Mouse (Mus musculus): ENCODE data around the gene Abhd16a.

Gene Abhd16a

DNA sequence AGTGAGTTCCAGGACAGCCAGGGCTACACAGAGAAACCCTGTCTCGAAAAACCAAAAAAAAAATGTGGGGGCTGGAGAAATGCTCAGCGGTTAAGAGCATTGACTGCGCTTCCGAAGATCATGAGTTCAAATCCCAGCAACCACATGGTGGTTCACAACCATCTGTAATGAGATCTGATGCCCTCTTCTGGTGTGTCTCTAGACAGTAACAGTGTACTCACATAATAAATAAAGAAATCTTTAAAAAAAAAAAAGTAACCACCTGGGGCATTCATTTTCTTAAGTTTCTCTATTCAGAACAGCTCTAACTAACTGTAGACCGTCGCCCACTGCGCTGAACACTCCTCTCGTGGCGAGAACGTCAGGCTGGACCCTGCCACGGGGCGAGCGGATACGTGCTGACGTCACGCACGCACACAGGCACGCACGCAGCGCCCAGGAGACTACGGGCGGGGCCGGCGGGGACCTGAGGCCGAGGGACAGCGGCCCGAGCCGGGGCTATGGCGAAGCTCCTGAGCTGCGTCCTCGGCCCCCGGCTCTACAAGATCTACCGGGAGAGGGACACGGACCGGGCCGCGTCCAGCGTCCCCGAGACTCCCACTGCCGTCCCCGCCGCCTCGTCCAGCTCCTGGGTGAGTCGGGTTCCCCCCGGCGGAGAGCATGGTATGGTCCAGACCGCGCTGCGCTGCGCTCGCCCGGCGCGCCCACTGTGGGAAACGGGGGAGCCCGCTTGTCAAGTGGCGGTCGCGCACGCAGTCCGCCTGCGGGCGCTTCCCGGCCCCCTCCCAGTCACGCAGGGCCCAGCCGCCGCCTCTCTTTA lies at the start of gene Abhd16a:
TSS of gene Abhd16a (plus strand) at position 439 of the 820 bp plus-strand sequence.
- DNase-seq (ENCODE audit: low spot score), result peak; percentile 97

DNA sequence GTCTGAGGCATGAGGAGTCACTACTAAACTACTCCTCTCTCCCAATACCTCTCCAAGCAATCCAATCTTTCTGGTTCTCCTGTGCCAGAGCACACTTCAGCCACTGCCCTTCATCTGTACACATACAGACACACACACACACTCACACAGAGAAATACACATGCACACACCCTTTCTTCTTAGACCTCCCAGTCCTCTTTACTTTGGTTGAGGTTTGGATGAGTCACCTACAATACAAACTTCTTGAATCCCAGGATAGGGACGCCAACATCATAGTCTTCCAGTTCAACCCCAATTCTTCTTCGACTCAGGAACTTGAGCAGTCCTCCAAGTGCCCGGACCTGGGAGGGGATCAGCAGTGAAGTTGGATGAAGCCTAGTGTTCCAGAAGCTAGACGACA lies 45.3 kb upstream of the Abhd16a start:
- DNase-seq (ENCODE audit: low spot score), result no peak

DNA sequence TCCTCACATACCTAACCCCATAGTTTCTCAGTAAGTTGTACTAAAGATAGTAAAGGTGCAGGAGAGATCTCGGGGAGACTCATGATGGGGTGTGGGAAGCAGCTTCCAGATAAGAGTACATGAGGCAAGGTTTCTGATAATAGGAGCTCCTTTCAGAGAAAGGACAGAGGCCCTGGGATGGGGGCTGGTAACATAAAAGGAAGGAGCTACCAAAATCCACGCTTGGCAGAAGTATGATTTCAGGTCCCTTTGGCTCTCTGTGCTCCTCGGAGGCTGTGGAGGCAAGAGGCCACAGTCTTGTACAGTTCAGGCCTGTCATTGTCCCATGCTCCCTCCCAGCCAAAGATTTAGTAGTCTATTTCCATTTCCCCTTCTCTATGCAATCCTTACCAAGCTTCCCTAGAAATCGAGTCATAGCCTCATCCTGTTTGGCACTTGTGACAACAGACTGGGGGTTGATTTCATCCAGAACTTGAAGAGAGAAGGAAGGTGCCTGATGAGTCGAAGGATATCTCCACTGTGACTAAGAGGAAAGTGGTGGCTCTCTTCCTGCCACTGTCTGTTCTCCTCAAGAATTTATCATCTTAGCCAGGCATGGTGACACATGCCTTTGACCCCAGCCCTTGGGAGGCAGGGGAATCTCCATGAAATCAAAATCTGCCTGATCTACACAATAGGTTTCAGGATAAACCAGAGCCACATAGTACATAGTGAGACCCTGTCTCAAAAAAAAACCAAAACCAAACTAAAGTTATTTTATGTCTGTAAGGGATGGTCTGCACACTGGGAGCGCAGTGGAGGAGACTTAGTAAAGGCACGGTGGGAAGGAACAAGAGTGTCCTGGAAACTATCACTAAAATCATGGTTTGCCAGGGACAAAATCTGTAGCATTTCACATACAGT lies 43.9 kb upstream of the Abhd16a start:
- DNase-seq (ENCODE audit: low spot score), result no peak

DNA sequence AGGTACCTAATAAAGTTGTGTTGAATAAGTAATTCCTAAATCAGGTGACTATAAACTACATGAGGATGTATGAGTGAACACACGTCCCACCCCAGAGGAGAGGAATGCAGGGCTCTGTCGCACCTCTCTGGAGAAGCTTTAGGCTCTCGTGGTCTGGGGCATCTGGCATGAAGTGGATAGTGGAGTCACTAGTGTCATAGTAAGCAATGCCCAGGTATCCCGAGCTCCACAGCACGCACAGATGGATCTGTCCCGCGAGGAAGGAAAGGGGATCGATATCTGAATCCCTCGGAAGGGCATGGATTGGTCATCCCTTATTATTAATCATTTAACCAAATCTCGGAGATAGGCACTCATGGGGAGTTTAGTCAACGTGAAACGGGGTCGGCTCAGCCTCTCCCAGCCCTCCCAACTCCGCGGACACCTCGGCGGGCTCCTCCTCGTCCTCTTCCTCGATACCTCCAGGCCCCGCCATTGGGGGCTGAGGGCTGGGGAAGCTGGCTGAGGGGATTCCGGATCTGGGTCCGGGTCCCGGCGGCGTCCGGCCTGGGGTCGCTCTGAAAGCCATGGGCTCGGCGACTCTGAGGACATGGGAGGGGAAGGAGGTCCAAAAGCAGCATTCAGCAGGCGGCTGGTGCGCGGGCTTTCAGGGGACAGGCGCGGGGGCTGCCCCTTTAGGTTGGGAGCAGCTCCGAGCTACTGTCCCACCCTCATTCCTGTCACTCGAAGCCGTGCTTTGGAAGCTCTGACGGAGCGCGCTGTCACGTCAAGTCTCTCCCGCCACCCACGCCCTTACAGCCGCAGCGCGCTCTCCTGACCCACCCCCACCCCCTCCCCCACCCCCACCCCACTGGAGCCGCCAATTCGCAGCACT lies 43.0 kb upstream of the Abhd16a start:
- no peak for DNase-seq (ENCODE audit: low spot score)

DNA sequence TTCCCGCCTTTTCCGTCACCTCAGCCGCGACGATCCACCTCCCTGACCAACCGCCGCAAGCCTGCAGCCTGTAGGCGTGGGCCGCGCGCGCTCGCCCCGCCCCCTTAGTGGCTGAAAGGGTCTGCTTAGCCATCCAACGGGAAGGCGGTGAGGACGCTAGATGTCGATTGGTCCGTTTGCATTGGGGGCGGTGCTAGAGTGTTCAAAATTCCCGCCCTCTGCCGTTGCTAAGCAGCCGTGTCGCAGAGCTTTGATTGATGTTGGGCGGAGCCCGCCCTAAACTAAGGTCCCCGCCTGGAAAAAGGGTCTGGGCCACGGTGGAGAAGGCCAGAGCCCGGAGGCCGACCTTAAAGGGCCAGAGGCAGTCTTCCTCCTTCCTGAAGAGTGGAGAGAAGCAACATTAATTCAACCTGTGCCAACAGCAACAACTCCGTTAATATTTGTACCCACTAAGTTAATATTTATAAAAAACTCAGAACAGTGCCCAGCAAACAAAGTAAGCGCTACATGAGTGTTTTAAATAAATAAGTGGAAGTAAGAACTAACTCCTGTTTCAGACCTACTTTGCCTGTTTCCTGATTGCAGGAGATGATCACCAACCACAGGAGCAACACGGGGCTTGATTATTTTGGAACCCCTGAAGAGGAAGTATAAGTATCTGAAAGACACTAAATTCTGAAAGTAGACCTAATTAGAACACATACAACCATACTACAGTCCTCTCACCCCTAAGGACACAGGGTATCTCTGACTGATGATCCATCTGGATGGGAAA lies 42.2 kb upstream of the Abhd16a start, which contains the start of gene Msh5:
TSS of gene Msh5 (minus strand) at position 65 of the 775 bp plus-strand sequence.
- peak; percentile 95 for DNase-seq (ENCODE audit: low spot score)

DNA sequence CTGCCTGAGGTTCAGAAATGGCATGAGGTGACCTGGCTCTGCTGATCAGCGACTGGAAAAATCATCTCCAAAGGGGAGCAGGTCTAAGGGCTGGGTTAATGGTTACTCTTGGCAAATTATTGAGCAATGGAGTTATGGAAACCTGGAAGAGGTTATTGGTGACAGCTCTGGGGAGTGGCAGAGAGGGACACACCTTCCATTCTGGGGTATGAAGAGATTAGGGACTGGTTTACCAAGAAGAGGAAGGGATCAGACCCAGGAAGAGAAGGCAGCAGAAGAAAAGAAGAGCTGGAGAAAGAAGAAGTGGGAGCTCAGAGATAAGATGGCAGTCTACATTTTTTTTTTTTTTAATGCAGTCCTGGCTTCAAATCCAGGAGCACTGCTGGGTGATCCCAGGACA lies 41.4 kb upstream of the Abhd16a start:
- DNase-seq (ENCODE audit: low spot score), result no peak

DNA sequence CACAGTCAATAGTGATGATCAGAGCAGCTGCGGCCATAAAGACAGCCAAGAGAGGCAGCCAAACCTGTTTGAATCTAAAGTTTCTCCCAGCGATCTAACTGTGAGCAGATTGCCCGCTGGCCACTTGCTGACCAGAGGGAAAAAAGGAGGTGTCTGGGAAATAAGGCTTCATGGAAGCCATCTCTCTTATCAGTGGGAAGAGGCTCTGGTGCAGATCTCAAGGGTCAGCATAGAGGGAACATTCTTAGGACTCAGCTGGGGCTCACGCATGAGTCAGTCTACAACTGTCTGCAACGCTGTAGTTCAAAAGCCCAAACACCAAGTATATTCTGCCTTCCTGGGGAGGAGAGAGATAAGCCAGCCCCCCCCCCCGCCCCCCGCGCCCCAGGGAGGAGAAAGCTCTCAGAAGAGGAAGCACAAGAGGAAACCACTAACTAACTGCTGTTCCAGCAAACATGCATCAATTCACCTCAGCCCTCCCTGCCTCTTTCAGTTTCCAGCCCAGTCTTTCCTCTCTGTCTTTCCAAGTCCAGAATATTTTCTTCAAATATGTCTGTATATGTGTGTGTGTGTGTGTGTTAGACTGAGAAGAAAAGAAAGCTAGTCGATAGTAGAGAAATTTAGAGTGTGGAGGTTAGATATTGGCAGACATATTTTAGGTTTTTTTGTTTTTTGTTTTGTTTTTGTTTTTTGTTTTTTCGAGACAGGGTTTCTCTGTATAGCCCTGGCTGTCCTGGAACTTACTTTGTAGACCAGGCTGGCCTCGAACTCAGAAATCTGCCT lies 40.7 kb upstream of the Abhd16a start:
- no peak for DNase-seq (ENCODE audit: low spot score)

DNA sequence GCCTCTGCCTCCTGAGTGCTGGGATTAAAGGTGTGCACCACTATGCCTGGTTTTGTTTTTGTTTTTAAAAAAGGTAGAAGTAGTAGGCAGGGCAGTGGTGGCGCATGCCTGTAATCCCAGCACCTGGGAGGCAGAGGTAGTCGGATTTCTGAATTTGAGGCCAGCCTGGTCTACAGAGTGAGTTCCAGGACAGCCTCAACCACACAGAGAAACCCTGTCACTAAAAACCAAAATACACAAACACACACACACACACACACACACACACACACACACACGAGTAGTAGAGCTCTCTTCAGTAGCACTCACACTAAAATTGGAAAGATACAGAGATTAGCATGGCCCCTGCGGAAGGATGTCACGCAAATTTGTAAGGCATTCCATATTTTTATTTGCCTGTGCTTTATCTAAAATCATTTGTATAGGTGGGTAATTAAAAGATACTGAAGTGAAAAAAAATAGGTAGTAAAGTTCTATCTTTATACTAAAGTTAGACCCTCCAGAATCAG lies 40.1 kb upstream of the Abhd16a start:
- no peak for DNase-seq (ENCODE audit: low spot score)

DNA sequence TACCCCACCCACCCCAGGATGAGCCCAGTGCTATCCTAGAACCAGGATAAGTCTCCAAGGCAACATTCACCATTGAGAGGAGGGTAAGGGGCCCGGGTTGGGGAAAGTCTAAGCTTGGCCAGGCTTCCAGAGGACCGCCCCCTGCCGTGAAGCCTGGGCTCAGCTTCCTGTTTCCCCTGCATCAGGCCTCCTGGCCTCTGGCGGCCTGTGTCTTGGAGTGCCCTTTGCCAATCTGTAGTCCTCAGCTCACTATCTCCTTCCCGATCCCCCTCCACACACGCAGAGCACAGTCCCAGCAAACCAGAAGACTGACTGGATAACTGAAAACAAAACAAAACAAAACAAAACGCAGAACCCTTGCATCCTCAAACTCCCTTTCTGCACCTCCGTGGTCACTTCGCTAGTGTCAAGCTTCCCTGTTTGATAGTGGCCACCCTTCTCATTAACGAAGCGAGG lies 39.5 kb upstream of the Abhd16a start, which contains the start of gene Clic1:
TSS of gene Clic1 (plus strand) at position 406 of the 456 bp plus-strand sequence.
- DNase-seq (ENCODE audit: low spot score), result peak; percentile 88

DNA sequence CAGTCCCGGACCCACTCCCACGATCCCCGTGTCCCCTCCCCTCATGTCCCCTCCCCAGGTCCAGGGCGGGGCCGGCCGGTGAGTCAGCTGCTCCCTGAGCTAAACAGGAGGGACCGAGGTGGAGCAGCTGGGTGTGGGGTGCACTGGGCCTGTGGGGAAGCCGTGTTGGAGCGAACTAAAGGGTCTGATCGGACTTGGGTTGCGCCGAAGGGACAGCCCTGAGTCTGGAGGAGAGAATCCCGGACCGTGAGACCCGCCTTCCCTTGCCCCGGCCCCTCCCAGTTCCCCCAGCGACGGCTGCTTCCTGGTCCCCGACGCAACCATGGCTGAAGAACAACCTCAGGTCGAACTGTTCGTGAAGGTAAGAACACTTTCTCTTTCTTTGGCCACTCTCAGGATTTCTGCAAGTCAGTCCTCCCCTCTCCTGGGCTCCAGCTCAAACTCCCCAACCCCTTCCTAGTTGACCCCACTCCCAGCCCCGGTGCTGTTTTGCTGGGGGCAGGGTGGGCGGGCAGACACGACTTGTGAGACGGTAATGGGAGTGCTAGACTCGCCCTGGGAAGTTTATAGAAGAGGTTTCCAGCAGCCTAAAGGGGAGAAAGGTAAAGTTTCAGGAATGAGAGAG lies 38.8 kb upstream of the Abhd16a start:
- peak; percentile 72 for DNase-seq (ENCODE audit: low spot score)

DNA sequence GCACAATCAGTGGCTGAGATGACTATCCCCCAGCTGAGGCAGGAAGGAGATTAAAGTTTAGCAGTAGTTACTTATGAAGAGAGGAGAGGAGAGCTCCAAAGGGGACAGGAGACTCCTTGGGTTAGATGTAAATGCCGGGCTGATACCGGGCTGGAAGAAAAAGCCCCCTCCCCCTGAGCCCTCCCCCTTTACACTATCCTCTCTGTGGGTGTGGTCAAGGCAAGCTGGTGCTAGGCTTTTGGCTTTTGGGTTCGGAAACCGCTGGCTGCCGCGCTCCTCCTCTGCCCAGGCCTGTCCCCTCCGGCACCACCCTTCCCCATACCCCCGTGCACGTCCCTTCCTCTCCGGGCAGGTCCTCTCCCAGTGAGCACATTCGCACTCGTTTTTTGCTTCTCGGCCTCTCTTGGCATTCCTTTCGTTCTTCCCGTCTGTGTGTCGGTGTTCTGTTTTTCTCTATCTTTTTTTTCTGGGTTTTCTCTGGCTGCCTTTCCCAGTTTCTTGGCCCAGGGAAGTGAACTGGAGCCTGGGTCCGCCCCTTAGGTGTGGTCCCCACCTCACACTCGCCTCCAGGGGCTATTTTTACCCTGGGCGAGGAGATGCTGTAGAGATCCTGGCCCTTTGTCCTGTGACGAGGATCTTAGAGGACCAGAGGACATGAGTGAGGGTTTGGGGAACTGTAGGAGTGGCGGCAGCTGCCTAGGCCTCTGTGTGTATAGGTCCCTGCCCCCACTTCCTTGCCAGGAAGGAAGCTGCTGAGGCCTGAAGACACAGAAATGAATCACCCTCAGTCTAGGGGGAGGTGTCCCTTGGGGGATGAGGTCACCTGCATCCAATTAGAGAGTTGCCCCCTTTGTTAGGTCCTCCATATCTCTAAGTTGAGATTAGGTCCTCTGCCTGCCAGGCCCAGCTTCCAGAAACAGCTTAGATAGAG lies 37.6 kb upstream of the Abhd16a start:
- peak; percentile 90 for DNase-seq (ENCODE audit: low spot score)

DNA sequence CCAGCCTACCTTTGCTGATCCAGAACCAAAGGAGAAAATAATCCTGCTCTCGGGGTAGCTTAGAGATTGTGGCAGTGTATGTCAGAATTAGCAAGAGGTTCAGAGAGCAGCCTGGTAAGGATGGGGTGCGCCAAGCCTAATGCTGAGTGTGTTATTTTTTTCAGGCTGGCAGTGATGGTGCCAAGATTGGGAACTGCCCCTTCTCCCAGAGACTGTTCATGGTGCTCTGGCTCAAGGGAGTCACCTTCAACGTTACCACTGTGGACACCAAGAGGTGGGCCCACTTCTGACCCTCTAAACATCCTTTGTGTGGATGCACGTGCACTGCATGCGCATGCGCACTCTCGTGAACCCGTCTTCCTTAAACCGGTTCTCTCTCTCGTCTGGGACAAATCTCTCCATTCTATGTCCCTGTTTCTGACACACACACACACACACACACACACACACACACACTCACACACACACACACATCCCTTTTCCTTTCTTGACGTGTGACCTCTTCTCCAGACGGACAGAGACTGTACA lies 36.7 kb upstream of the Abhd16a start:
- DNase-seq (ENCODE audit: low spot score), result no peak

DNA sequence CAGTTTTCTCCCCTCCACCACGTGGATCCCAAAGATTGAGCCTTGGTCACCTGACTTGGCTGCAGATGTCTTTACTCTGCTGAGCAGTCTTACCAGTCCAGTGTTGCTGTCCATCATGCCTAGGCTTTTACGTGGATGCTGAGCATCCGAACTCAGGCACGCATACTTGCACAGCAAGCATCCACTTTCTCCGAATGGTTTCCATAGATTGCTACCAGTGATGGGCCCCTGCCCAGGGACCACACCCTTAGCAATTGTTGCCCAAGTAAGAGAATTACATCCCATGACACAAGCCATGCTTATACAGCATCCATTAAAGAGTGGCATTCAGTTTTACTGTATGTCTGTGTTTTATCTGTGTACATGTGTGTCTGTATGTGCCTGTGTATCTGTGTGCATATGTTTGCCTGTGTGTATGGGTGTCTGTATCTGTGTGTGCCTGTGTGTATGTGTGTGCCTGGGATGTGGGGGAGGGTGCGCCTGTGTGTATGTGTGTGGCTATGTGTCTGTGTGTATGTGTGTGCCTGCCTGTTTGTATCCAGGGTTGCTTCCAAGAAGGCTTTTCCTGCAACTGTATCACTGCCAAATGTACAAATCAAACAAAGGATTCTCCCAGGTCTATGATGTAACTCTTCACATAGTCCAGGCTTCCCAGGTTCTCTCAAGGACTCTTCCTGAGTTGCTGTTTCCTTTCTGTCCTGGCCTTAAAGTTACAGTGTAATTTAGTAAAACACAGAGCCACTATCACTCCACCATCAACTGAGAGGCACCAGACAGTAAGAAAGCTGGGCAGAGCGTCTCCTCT lies 33.2 kb upstream of the Abhd16a start:
- peak; percentile 43 for DNase-seq (ENCODE audit: low spot score)

DNA sequence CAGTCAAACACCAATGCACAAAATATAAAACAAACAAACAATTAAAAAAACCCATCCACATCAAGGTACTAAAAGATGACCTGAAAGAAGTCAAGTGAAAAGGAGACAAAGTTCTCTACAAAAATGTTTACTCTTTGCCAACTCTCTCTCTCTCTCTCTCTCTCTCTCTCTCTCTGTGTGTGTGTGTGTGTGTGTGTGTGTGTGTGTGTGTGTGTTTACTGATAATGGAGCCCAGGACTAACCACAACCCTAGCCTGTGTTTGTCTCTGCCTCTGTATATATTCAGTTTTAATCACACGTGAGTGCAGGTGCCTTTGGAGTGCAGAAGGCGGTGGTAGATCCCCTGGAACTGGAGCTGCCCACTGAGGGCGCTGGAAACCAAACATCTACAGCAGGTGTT lies 32.0 kb upstream of the Abhd16a start:
- no peak for DNase-seq (ENCODE audit: low spot score)

DNA sequence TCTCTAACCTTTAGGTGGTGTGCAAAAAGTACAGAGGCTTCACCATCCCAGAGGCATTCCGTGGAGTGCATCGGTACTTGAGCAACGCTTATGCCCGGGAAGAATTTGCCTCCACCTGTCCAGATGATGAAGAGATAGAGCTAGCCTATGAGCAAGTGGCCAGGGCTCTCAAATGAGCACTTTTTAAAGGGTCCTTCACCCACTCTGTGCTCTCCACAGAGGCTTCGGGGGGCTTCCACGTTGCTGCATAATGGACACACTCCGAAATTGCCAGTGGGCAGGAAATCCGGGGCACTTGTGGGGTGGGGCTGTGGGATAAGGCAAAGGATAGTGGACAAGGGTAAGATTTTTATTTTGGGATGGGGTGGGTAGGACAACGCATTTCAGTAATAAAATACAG lies 30.7 kb upstream of the Abhd16a start:
- DNase-seq (ENCODE audit: low spot score), result no peak

DNA sequence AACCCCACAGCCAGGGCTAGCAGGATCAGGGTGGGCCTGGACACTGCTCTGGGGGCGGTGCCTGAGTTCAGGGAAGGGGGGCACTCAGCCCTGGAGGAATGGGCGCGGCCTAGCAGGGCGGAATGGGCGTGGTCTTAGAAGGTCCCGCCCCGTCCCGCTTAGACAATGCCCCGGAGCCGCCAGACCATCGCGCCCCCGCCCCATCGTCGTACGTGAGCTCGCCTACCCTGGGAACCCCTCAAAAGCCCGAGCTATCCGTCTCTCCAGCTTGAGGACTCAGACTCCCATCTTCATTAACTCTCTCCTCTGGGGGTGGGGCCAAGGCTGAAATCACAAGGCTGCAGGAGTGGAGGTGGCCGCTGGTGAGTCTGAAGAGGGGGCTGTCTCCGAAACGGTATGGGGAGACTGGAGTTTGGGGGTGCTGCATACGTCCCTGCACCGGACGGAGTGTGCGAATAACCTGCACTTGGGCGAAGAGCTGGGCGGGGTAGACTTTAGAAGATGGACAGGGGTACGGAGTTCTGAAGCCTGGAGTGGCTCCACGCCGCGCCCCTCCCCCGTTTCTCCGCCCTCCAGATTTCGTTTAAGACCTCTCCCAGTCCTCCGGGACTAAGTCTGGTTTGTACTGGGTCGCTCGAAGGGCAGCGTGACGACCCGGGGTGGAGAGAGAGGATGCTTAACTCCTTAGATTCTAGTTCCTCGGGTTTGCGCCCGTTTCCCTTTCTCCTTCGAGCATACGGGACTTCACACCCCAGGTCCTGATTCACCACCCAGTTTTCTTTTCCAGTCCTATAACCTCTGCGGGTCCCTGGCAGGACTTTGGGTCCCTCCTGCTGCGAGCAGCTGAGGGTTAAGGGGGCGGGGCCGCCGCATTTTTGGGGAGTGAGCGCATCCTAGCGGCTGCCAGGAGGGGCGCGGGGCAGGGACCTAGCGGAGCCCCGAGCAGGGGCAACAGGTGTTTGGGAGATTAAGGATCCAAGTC lies 29.9 kb upstream of the Abhd16a start, which contains the start of gene Ddah2:
TSS of gene Ddah2 (plus strand) at position 125 of the 982 bp plus-strand sequence.
- peak; percentile 85 for DNase-seq (ENCODE audit: low spot score)

Measured in MN1 (cell line).